Mouse (Mus musculus) ES-E14 (cell line): ENCODE results near the gene Mogs.

Source experiments
- CHD2 ChIP-seq: IDR thresholded peaks from 2 replicates; pipeline ENCODE4 v1.6.1; 2014; ENCODE audit warnings: mild to moderate bottlenecking, low read depth, low read length, inconsistent platforms
- HCFC1 ChIP-seq: IDR thresholded peaks from 2 replicates; pipeline ENCODE4 v1.6.1; 2012; ENCODE audit warnings: low read length, inconsistent platforms, borderline replicate concordance; ENCODE audit not compliant: insufficient read depth
- ZC3H11A ChIP-seq: IDR thresholded peaks from 2 replicates; pipeline ENCODE4 v1.6.1; 2012; ENCODE audit warnings: low read depth, mild to moderate bottlenecking, inconsistent platforms, low read length, borderline replicate concordance

- TF ChIP-seq ZC3H11A (no peak), HCFC1 (no peak), CHD2 (no peak)
Observed at GRCm38 (mm10) chr6:83111510-83112136, 3.7 kb upstream of the Mogs start.
